Mouse (Mus musculus): ENCODE data around the gene Fads6.

- no peak for TF ChIP-seq CTCF (conservative IDR thresholded peaks at IDR 0.05; ENCODE audit: low read length)
- TF ChIP-seq POU5F1 (IDR thresholded peaks at IDR 0.05; ENCODE audit: borderline replicate concordance, low read length), result no peak
These were observed 52.6 kb downstream of the Fads6 start for GRCm38 (mm10) chr11:115244840-115245239.

Data from E14TG2a.4 (cell line).